Mouse (Mus musculus): ENCODE results near the gene Krtap4-13. TPM values are rescaled to one million over a fixed set of nuclear protein-coding genes. Genes with fewer than 3 reads are reported as not detected.
"Not testable (repeated sequence)": the region's sequence is repeated elsewhere in the genome, so short reads cannot be mapped to it uniquely, and the experiment has no call there.

Gene Krtap4-13
- polyA plus RNA-seq, 1 experiment = not detected

GRCm38 (mm10) chr11:99837966-99838365 lies 28.3 kb upstream of the Krtap4-13 start, which contains the start of gene 2300003K06Rik:
Gene 2300003K06Rik (minus strand): TSS chr11:99838066.
- Histone ChIP-seq H3K27me3 (ENCODE audit: control insufficient read depth, insufficient read depth, low read length) (no peaks in the 10 kb centered on the region), H3K4me3 (ENCODE audit: extremely low read depth, insufficient read depth, insufficient read length) (no peak within 1 kb of the TSS), H3K36me3 (ENCODE audit: control insufficient read depth, insufficient read depth, low read length) (no peaks in the 10 kb centered on the region), H3K4me1 (ENCODE audit: control insufficient read depth, insufficient read depth, insufficient read length) (no peaks in the 10 kb centered on the region), H3K27ac (ENCODE audit: insufficient read depth, low read length) (no peak within 1 kb of the TSS)
- 76% methylated on average over 1 of the region's 1 CpGs for WGBS
- no peak for TF ChIP-seq POLR2A (IDR thresholded peaks at IDR 0.05; ENCODE audit: low read depth, low read length)
- TF ChIP-seq CTCF (IDR thresholded peaks at IDR 0.05; ENCODE audit: extremely low read depth, insufficient read depth, insufficient read length, insufficient replicate concordance) = no peak
- no peak for DNase-seq (ENCODE audit: low read depth in 1 of 2, low spot score in 2 of 2)

- H3K27me3 ChIP-seq (ENCODE audit: control insufficient read depth, insufficient read depth, low read length); H3K27ac ChIP-seq (ENCODE audit: insufficient read depth, low read length); H3K36me3 ChIP-seq (ENCODE audit: control insufficient read depth, insufficient read depth, low read length); H3K4me1 ChIP-seq (ENCODE audit: control insufficient read depth, insufficient read depth, insufficient read length); H3K4me3 ChIP-seq (ENCODE audit: extremely low read depth, insufficient read depth, insufficient read length); DNase-seq (ENCODE audit: low read depth in 1 of 2, low spot score in 2 of 2): not testable (repeated sequence)
- 74% methylated on average over 2 of the region's 2 CpGs for WGBS
Measured at GRCm38 (mm10) chr11:99815566-99815965, 5.9 kb upstream of the Krtap4-13 start, which contains the start of gene Gm11564. Gene Gm11564 (minus strand): TSS chr11:99815666.

GRCm38 (mm10) chr11:99804346-99804745 lies 5.3 kb downstream of the Krtap4-13 start, which contains the start of gene Gm11554:
Gene Gm11554 (minus strand): TSS chr11:99804446.
- not testable (repeated sequence) for H3K4me1 ChIP-seq (ENCODE audit: control insufficient read depth, insufficient read depth, insufficient read length); H3K36me3 ChIP-seq (ENCODE audit: control insufficient read depth, insufficient read depth, low read length); DNase-seq (ENCODE audit: low read depth in 1 of 2, low spot score in 2 of 2); H3K4me3 ChIP-seq (ENCODE audit: extremely low read depth, insufficient read depth, insufficient read length); H3K27ac ChIP-seq (ENCODE audit: insufficient read depth, low read length); H3K27me3 ChIP-seq (ENCODE audit: control insufficient read depth, insufficient read depth, low read length)
- WGBS = no CpG with 5 or more reads among the region's 1 CpGs

GRCm38 (mm10) chr11:99798832-99799231 lies 10.9 kb downstream of the Krtap4-13 start, which contains the start of gene Gm11569:
Gene Gm11569 (minus strand): TSS chr11:99798932.
- H3K4me1 ChIP-seq (ENCODE audit: control insufficient read depth, insufficient read depth, insufficient read length); H3K27ac ChIP-seq (ENCODE audit: insufficient read depth, low read length); H3K36me3 ChIP-seq (ENCODE audit: control insufficient read depth, insufficient read depth, low read length); H3K27me3 ChIP-seq (ENCODE audit: control insufficient read depth, insufficient read depth, low read length); DNase-seq (ENCODE audit: low read depth in 1 of 2, low spot score in 2 of 2); H3K4me3 ChIP-seq (ENCODE audit: extremely low read depth, insufficient read depth, insufficient read length): not testable (repeated sequence)
- whole genome bisulfite sequencing = no CpG with 5 or more reads among the region's 1 CpGs

- DNase-seq (ENCODE audit: low read depth in 1 of 2, low spot score in 2 of 2) = no peak
- Histone ChIP-seq H3K27ac (ENCODE audit: insufficient read depth, low read length) (no peak within 1 kb of the TSS), H3K36me3 (ENCODE audit: control insufficient read depth, insufficient read depth, low read length) (no peaks in the 10 kb centered on the region), H3K27me3 (ENCODE audit: control insufficient read depth, insufficient read depth, low read length) (no peaks in the 10 kb centered on the region), H3K4me3 (ENCODE audit: extremely low read depth, insufficient read depth, insufficient read length) (no peak within 1 kb of the TSS), H3K4me1 (ENCODE audit: control insufficient read depth, insufficient read depth, insufficient read length) (no peaks in the 10 kb centered on the region)
- WGBS = 78% methylated on average over 2 of the region's 2 CpGs
- no peak for TF ChIP-seq CTCF (IDR thresholded peaks at IDR 0.05; ENCODE audit: extremely low read depth, insufficient read depth, insufficient read length, insufficient replicate concordance)
- no peak for TF ChIP-seq POLR2A (IDR thresholded peaks at IDR 0.05; ENCODE audit: low read depth, low read length)
Measured at GRCm38 (mm10) chr11:99793367-99793766, 16.3 kb downstream of the Krtap4-13 start, which contains the start of gene Gm11596. Gene Gm11596 (minus strand): TSS chr11:99793467.

GRCm38 (mm10) chr11:99784900-99785299 lies 24.8 kb downstream of the Krtap4-13 start, which contains the start of gene Krtap4-9:
Gene Krtap4-9 (plus strand): TSS chr11:99785200.
- not testable (repeated sequence) for H3K4me1 ChIP-seq (ENCODE audit: control insufficient read depth, insufficient read depth, insufficient read length); H3K36me3 ChIP-seq (ENCODE audit: control insufficient read depth, insufficient read depth, low read length); H3K4me3 ChIP-seq (ENCODE audit: extremely low read depth, insufficient read depth, insufficient read length); H3K27ac ChIP-seq (ENCODE audit: insufficient read depth, low read length); H3K27me3 ChIP-seq (ENCODE audit: control insufficient read depth, insufficient read depth, low read length); DNase-seq (ENCODE audit: low read depth in 1 of 2, low spot score in 2 of 2)

- no peaks in the 10 kb centered on the region for H3K4me1 ChIP-seq (ENCODE audit: control insufficient read depth, insufficient read depth, insufficient read length)
- TF ChIP-seq CTCF (IDR thresholded peaks at IDR 0.05; ENCODE audit: extremely low read depth, insufficient read depth, insufficient read length, insufficient replicate concordance) (no peak), POLR2A (IDR thresholded peaks at IDR 0.05; ENCODE audit: low read depth, low read length) (no peak)
- DNase-seq (ENCODE audit: low read depth in 1 of 2, low spot score in 2 of 2) = no peak
- WGBS = 89% methylated on average over 2 of the region's 2 CpGs
- no peak within 1 kb of the TSS for H3K27ac ChIP-seq (ENCODE audit: insufficient read depth, low read length)
- H3K27me3 ChIP-seq (ENCODE audit: control insufficient read depth, insufficient read depth, low read length) = no peaks in the 10 kb centered on the region
- no peaks in the 10 kb centered on the region for H3K36me3 ChIP-seq (ENCODE audit: control insufficient read depth, insufficient read depth, low read length)
- no peak within 1 kb of the TSS for H3K4me3 ChIP-seq (ENCODE audit: extremely low read depth, insufficient read depth, insufficient read length)
Measured at GRCm38 (mm10) chr11:99780604-99781003, 29.1 kb downstream of the Krtap4-13 start, which contains the start of gene Krtap4-8. Gene Krtap4-8 (minus strand): TSS chr11:99780704.

Data from spleen, adult 2 months (tissue).